Mouse (Mus musculus) c-Kit-positive CD71-negative TER-119-negative erythroid progenitor cells, embryonic 14.5 days (primary cell): ENCODE data around the gene Lbhd2.

Experiments
- DNase-seq: peaks from one replicate; pipeline ENCODE4 v3.0.0-alpha.2; 2013; ENCODE audit warnings: low read depth

Gene Lbhd2

GRCm38 (mm10) chr12:111406622-111407021 lies at the start of gene Lbhd2:
Lbhd2 (plus strand) TSS chr12:111406809.
- DNase-seq: no peak

GRCm38 (mm10) chr12:111360671-111361070 lies 45.9 kb upstream of the Lbhd2 start:
- DNase-seq: no peak

DNA sequence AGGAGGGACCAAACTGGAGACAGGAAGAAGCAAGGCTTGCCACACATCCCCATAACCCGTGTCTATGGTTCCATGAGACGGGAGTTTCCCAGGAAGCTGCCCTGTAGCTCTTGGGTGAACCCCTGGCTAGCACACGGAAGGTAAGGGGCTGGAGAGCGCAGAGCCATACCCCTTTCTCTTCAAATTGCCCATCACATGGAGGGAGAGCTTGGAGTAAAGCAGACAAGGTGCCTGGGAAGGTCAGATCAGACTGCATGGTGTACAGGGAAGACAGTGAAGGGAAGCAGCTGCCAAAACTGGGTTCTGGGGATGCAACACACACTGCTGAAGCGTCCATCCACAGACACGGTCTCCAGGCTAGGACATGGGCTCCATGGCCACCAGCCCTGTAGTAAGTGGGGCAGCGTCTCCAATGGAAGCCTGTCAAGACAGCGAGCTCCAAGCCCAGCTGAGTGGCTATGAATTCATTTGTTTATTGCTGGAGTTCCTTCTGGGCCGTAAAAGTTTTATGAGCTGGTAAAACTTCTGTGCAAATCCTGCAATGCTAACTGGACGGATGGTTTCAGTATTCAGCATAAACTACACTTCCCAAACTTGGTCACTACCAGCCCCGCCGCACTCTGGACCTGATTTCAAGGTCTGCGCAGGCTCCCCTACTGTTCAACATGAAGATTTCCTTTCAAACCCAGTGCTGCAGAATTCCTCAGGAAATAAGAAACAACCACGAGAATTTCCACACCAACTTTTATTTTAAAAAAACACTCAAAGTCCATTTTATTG lies 45.1 kb upstream of the Lbhd2 start:
- no peak for DNase-seq

DNA sequence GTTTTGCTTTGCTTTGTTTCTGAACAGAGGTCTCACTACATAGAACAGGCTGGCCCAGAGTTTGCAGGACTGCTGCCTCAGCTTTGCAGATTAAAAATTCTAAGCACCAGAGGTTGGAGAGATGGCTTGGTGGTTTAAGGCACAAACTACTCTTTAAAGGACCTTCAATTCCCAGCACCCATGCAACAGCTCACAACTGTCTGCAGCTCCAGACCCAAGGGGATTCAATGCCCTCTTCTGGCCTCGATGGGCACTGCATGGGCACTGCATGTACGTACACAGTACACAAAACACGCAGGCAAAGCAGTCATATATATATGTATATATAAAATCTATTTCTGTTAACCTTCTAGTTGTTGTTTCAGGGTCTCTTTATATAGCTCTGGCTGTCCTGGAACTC lies 42.4 kb upstream of the Lbhd2 start:
- DNase-seq: no peak

GRCm38 (mm10) chr12:111367065-111367464 lies 39.5 kb upstream of the Lbhd2 start:
- no peak for DNase-seq

DNA sequence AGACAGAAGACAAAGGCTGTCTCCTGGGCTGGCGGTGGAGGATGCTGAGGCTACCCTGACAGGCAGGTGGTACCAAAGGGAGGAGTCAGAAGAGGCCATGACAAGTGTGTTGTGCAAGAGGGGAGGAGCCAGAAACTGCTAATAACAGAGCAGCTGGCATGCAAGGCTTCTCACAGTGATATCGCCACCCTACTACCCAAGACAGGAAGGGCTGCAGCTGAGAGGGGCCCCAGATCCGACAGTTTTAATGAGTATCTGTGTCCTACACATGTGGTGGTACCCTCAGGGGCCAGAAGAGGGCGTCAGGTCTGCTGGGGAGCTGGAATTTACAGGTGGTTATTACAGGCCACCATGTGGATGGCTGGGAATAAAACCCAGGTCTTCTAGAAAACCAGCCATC lies 36.4 kb upstream of the Lbhd2 start:
- no peak for DNase-seq

DNA sequence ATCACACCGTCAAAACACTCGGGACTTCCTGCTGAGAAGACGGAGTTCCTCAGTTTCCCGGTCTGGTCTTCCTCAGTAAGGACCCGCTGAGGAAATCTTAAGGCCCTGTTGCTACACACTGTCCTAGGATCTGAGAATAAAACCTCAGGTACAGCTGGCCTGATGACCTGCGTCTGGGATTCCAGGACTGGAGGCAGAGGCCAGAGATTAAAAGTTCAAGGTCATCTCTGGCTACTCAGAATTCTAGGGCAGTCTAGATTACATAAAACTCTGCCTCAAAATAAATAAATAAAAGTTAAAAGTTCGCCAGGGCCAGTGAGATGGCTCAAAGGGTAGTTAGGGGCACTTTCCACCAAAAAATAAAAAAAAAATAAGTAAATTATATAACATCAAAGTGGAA lies 34.7 kb upstream of the Lbhd2 start:
- no peak for DNase-seq

- no peak for DNase-seq
These were observed 33.2 kb upstream of the Lbhd2 start for GRCm38 (mm10) chr12:111373411-111373810.

- DNase-seq: no peak
These were observed 31.9 kb upstream of the Lbhd2 start for GRCm38 (mm10) chr12:111374727-111375126.

DNA sequence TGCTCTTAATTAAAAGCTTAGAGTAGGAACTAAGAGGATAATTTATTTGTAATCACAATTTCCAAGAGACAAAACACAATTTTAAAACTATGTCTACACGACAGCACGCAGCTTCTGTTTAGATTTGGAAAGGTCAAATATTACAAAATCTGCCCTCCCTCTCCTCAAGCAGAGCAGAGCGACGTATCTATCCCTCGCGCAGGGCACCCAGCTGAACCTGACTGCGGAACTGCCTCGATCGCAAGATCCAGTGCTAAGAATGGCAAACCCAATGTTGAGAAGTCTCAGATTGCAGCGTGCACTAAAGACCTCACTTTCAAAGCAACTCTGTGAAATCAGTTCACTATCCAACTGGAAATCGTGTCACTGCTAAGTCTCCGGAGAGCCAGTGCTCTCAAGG lies 31.1 kb upstream of the Lbhd2 start:
- no peak for DNase-seq

GRCm38 (mm10) chr12:111376053-111376452 lies 30.6 kb upstream of the Lbhd2 start:
- DNase-seq: no peak

GRCm38 (mm10) chr12:111376826-111377331 lies 29.7 kb upstream of the Lbhd2 start:
- DNase-seq: no peak

- DNase-seq: no peak
These were observed 29.1 kb upstream of the Lbhd2 start, which contains the start of gene Cdc42bpb for GRCm38 (mm10) chr12:111377376-111377973. Cdc42bpb (minus strand) TSS chr12:111377718.

- DNase-seq: no peak
These were observed 28.6 kb upstream of the Lbhd2 start for GRCm38 (mm10) chr12:111377986-111378490.

DNA sequence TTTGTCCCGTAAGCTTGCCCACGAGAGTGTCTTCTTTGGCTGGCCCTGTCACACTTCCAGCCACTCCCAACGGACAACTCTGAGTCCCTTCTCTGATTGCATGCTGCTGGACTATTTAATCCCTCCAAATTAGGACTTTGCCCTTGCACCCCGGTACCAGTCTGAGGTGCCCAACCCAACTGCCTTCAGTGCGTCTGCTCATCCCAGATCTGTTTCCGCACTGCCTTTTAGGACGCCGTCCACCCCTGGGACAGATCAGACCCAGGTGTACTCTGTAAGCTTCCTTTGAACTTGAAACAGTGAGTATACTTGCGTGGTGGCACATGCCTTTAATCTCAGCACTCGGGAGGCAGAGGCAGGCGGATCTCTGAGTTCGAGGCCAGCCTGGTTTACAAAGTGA lies 27.8 kb upstream of the Lbhd2 start:
- DNase-seq: no peak

DNA sequence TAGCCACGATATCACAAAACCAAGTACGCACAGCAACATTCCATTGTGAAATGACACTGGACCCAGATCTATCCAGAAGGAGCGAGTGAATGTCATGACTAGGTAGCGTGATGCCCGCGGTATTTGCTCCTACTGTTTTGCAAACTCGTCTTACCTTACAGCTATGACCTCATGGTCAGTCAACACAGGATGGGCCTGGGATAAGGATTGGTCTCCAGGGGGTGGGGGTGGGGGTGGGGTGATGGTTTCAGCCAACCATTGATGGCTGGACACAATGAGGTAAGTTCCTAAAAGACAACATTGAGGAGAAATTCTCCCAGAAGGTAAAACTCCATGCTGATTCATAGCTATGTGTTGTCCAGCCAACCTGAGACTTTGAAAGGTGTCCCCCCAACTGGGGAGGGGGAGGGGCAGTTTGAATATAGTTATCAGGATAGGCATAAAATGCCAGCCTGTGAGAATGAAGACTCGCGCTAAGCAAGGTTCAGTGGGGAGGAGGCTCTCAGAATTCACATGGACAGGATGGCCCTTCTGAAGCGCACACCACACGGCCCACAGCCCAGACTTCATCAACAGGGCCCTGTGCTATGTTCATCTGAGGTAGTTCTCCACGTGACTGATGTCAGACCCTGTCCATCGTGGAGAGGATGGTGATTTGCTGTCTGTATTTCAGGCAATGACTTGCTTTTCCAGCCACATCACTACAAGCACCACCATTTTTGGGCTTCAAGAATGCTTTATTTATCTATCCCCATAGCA lies 20.5 kb upstream of the Lbhd2 start:
- DNase-seq: no peak

DNA sequence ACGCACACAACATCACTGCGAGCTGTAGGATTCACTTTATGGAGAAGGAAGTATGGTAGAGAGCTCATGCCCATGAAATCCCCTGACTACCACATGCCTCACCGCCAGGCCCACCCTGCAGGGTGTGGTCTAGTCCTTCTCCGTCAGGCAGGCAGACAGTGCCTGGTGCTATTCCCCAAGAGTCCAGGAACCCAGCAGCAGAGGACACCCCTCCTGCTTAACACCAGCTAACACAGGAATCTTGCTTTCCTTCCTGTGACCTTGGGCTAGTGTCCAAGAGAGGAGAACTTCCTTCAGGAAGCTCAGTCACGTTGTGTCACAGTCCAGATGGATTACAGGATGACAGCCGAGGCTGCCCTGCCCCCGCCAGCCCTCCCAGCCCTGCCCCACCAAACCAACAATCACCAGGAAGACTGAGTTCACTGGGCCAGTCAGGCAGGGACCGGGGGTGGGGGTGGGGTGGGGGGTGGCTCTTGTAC lies 19.9 kb upstream of the Lbhd2 start:
- DNase-seq: no peak

DNA sequence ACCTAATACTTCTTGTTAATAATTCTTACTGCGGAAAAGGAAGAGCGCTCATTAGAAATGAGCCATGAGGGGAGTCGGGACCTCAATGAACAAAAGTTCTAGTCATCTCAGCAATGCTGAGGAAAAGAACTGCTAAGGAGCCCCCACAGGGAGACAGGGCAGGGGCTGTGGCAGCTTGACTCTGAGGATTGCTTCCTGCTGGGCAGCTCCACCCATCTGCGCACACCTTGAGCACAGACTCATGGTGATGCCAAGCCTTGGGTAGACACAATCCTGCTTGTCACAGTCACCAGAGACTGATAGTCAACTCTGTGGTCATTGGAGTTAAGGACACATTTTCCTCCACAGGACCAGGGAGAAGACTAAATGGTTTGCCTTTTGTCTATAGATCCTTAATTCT lies 19.5 kb upstream of the Lbhd2 start:
- no peak for DNase-seq

- DNase-seq: no peak
These were observed 12.6 kb upstream of the Lbhd2 start for GRCm38 (mm10) chr12:111394008-111394407.

DNA sequence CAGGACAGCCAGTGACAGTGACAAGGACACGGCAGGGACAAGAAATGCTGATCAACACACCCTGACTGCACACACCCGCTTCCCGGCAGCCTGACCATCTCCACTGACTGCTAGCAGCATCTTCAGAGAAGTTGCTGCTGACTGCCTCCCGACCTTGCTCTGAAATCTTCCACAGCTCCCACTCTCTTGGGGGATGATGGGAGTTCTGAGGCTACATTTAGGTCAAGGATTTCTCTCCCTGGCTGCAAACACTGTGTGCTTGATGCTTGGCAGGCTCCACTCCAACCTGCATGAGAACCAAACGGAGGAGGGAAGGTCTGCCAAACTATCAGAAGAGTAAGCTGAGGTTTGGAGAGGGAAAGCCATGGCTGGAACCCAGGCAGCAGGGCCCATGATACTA lies 9.6 kb upstream of the Lbhd2 start:
- DNase-seq: no peak

DNA sequence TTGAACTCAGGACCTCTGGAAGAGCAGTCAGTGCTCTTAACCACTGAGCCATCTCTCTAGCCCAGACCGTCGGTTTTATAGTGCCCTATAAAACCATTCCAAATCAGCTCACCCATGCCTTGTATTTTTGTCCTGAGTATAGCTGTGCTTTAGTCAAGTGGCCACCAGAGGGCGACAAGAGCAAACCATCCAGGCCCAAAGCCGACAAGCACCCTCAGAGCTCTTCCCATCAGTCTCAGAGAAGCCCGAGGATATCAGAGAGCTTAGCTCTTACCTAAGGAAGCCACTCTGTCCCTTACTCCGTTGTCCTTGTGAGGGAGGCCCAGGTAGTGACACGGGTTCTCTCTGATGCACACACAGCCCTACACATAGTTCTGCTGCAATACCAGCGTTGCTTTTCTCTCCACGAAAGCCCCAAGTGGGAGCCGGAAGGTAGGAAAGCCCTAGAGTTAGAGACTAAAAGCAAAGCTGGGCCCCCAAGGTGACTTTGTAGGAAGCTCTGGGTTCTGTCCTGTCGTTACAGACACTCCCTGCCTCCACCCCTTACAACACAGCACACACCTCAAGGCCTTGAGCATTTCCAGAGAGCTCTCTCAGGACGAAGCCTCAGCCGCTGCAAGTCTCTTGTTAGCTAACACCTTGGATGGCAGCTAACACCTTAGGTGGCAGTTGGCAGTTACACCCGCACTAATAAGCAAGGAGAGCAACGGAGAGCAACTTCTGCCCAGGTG lies 5.0 kb upstream of the Lbhd2 start:
- peak; percentile 74 for DNase-seq

- DNase-seq: no peak
These were observed 1.7 kb upstream of the Lbhd2 start for GRCm38 (mm10) chr12:111404880-111405279.
